Mouse (Mus musculus): ENCODE results near the gene Atf1. TPM values are rescaled to one million over a fixed set of nuclear protein-coding genes. Genes with fewer than 3 reads are reported as not detected.

The Atf1 gene
- polyA plus RNA-seq (2012; ENCODE audit: low replicate concordance): 32.7 and 55.2 TPM in 2 replicates

DNA sequence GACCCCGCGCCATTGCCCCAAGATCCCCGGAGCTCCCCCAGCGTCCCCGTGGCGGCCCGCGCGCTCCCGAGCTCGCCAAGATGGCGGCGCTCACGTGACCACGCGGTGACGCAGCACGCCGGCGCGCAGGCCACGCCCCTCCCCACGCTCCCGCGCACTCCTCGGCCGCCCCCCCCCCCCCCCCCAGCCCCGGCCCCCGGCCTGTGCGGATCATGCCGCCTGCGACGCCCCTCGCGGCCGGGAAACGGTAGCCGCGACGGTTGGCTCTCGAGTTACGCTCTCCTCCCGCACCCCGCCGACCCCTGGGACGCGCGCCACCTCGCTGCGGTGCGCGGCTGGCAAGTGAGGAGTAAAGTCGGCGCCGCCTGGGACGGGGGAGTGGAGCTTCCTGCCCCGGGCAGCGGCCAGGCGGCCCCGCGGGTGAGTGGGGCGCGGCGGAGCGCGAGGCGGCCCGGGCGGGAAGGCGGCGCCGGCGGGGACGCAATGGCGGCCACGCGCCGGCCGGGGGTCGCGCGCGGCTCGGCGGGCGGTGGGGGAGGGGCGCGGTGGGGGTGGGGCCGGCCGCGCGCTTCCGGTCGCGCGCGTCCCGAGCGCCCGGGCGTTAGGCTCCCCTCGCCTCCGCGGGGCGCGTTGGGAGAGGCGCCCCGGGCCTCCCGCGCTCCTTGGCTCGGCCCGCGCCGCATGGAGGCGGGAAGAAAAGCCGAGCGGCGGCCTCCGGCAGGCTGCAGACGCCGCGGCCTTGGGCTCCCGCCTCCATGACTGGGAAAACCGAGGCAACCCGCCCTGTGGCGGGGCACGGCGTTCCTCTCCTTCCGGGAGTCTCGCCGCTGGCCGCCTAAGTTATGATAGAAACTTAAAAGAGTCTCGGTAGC, at the start of gene Atf1:
Atf1 (plus strand) TSS at position 157 of the 872 bp plus-strand sequence.

DNA sequence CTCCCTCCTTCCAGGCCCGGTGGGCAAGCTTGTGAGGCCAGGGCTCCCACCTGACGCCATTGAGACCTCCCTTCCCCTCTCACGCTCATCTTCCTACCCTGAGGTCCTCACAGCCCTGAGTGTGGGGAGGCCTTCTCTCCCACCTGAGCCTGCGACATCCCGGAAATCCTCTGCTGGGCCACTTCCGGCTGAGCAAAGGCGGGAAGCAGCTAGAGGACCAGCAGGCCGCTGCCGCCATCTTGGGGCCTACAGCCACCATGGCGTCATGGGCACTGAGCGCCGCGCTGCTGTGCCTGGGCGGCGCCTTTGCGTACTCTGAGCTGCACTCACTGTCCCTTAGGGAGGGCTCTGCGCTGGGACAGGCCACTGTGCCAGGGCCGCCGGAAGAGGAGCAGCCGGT, 53.0 kb downstream of the Atf1 start, which contains the start of gene Tmprss12:
Tmprss12 (plus strand) TSS at position 212 of the 400 bp plus-strand sequence.

GRCm38 (mm10) chr15:100304019-100304991, 76.7 kb downstream of the Atf1 start, which contains the start of gene Mettl7a1:
Mettl7a1 (plus strand) TSS chr15:100304140.

Other genes with a start within 250 kb of the Atf1 start
- gene Dip2b, start 189.2 kb upstream of the Atf1 start, polyA plus RNA-seq (2012; ENCODE audit: low replicate concordance): 7.1 and 8.9 TPM in 2 replicates
- not detected in 2 replicates for gene Tmprss12, start 53.0 kb downstream of the Atf1 start, polyA plus RNA-seq (2012; ENCODE audit: low replicate concordance)
- gene Mettl7a1, start 76.3 kb downstream of the Atf1 start, polyA plus RNA-seq (2012; ENCODE audit: low replicate concordance): 31.8 and 54.7 TPM in 2 replicates
- not detected in 2 replicates for gene Mettl7a3, start 107.1 kb downstream of the Atf1 start, polyA plus RNA-seq (2012; ENCODE audit: low replicate concordance)
- not detected in 2 replicates for gene Methig1, start 125.3 kb downstream of the Atf1 start, polyA plus RNA-seq (2012; ENCODE audit: low replicate concordance)
- gene Mettl7a2, start 125.4 kb downstream of the Atf1 start, polyA plus RNA-seq (2012; ENCODE audit: low replicate concordance): not detected in 2 replicates
- gene Higd1c, start 136.7 kb downstream of the Atf1 start, polyA plus RNA-seq (2012; ENCODE audit: low replicate concordance): not detected in 2 replicates
- 0.05 TPM in 1 of 2 replicates, not detected in the other for gene Gm5475, start 194.3 kb downstream of the Atf1 start, polyA plus RNA-seq (2012; ENCODE audit: low replicate concordance)
- gene Slc11a2, start 197.3 kb downstream of the Atf1 start, polyA plus RNA-seq (2012; ENCODE audit: low replicate concordance): 2.2 and 3.5 TPM in 2 replicates
- gene Letmd1, start 241.2 kb downstream of the Atf1 start, polyA plus RNA-seq (2012; ENCODE audit: low replicate concordance): 13.1 and 38.6 TPM in 2 replicates